Mouse (Mus musculus) MEL (cell line): Measurements from ENCODE around the gene Drd2. TPM values are rescaled to one million over a fixed set of nuclear protein-coding genes. Genes with fewer than 3 reads are reported as not detected.

Experiments
- DNase-seq: peaks from one replicate; pipeline ENCODE4 v3.0.0; 2011; ENCODE audit warnings: low read depth, low spot score
- H3K27ac ChIP-seq: 2 replicates; pipeline ENCODE4 v1.5.1; 2012; ENCODE audit warnings: low read depth, mild to moderate bottlenecking, control low read depth, low read length, moderate library complexity; ENCODE audit not compliant: control insufficient read depth
- H3K27me3 ChIP-seq, 2 experiments: fragments of 150-350 bp in 1 of 2; sonication (generic) in 1 of 2; 2 replicates each; pipeline ENCODE4 v1.6.1; 2012; ENCODE audit warnings: low read length in 2 of 2, mild to moderate bottlenecking in 2 of 2, improper control_type of control experiment in 1 of 2, moderate library complexity in 1 of 2; ENCODE audit not compliant: insufficient read depth in 2 of 2, control insufficient read depth in 1 of 2
- H3K36me3 ChIP-seq, 2 experiments: 2 replicates each; pipeline ENCODE4 v1.6.1; 2012 to 2014; ENCODE audit warnings: low read length in 2 of 2, improper control_type of control experiment in 1 of 2, inconsistent platforms in 1 of 2, mild to moderate bottlenecking in 1 of 2; ENCODE audit not compliant: insufficient read depth in 2 of 2, control insufficient read depth in 1 of 2
- H3K4me1 ChIP-seq, 2 experiments: fragments of 150-350 bp in 1 of 2; sonication (generic) in 1 of 2; 2 replicates each; pipeline ENCODE4 v1.6.1; 2012; ENCODE audit warnings: low read length in 2 of 2, improper control_type of control experiment in 1 of 2, mild to moderate bottlenecking in 1 of 2; ENCODE audit not compliant: insufficient read depth in 2 of 2, control insufficient read depth in 1 of 2
- H3K4me3 ChIP-seq, 2 experiments: fragments of 150-350 bp in 1 of 2; sonication (generic) in 1 of 2; 2 replicates each; pipeline ENCODE4 v1.5.1; 2012; ENCODE audit warnings: low read depth in 2 of 2, low read length in 2 of 2, mild to moderate bottlenecking in 2 of 2, moderate library complexity in 2 of 2, control low read depth in 1 of 2, improper control_type of control experiment in 1 of 2; ENCODE audit not compliant: control insufficient read depth in 1 of 2, insufficient read depth in 1 of 2
- H3K79me2 ChIP-seq: 2 replicates; pipeline ENCODE4 v1.6.1; 2012; ENCODE audit warnings: mild to moderate bottlenecking, low read length, moderate library complexity; ENCODE audit not compliant: control insufficient read depth, poor library complexity, insufficient read depth
- H3K9ac ChIP-seq: 2 replicates; pipeline ENCODE4 v1.6.1; 2012; ENCODE audit warnings: low read depth, mild to moderate bottlenecking, control low read depth, low read length, moderate library complexity; ENCODE audit not compliant: control insufficient read depth, poor library complexity, severe bottlenecking
- H3K9me3 ChIP-seq: fragments of 150-350 bp; sonication (generic); replicated peaks from 2 replicates; pipeline ENCODE4 v1.6.1; 2012; ENCODE audit warnings: mild to moderate bottlenecking, low read length, improper control_type of control experiment, moderate library complexity; ENCODE audit not compliant: insufficient read depth
- BHLHE40 ChIP-seq: IDR thresholded peaks from 2 replicates; pipeline ENCODE4 v1.6.1; 2012; ENCODE audit warnings: low read depth, mild to moderate bottlenecking, inconsistent platforms, low read length, improper control_type of control experiment, borderline replicate concordance
- CHD1 ChIP-seq: IDR thresholded peaks from 2 replicates; pipeline ENCODE4 v1.6.1; 2012; ENCODE audit warnings: low read depth, mild to moderate bottlenecking, inconsistent platforms, low read length, improper control_type of control experiment
- CHD2 ChIP-seq: IDR thresholded peaks from 2 replicates; pipeline ENCODE4 v1.6.1; 2011; ENCODE audit warnings: low read length, improper control_type of control experiment
- GABPA ChIP-seq: IDR thresholded peaks from 2 replicates; pipeline ENCODE4 v1.6.1; 2012; ENCODE audit warnings: low read depth, mild to moderate bottlenecking, inconsistent platforms, low read length, improper control_type of control experiment, moderate library complexity
- GATA1 ChIP-seq: IDR thresholded peaks from 2 replicates; pipeline ENCODE4 v1.6.1; 2011; ENCODE audit warnings: low read depth, low read length, improper control_type of control experiment
- HCFC1 ChIP-seq: IDR thresholded peaks from 2 replicates; pipeline ENCODE4 v1.6.1; 2012; ENCODE audit warnings: low read depth, mild to moderate bottlenecking, inconsistent platforms, low read length, improper control_type of control experiment, moderate library complexity
- JUND ChIP-seq: IDR thresholded peaks from 2 replicates; pipeline ENCODE4 v1.6.1; 2011; ENCODE audit warnings: low read depth, mild to moderate bottlenecking, improper control_type of control experiment, low read length
- KAT2A ChIP-seq: conservative IDR thresholded peaks from 2 replicates; pipeline ENCODE4 v1.6.1; 2012; ENCODE audit warnings: low read depth, low read length, improper control_type of control experiment, inconsistent platforms
- MAFK ChIP-seq: IDR thresholded peaks from 2 replicates; pipeline ENCODE4 v1.6.1; 2011; ENCODE audit warnings: low read depth, mild to moderate bottlenecking, low read length, improper control_type of control experiment, borderline replicate concordance
- MAZ ChIP-seq: IDR thresholded peaks from 2 replicates; pipeline ENCODE4 v1.6.1; 2012; ENCODE audit warnings: low read depth, mild to moderate bottlenecking, inconsistent platforms, low read length, improper control_type of control experiment
- MEF2A ChIP-seq: IDR thresholded peaks from 2 replicates; pipeline ENCODE4 v1.6.1; 2014; ENCODE audit warnings: low read depth, mild to moderate bottlenecking, inconsistent platforms, low read length, improper control_type of control experiment; ENCODE audit not compliant: poor library complexity, insufficient replicate concordance, severe bottlenecking; ENCODE audit errors: extremely low read depth
- MXI1 ChIP-seq: IDR thresholded peaks from 2 replicates; pipeline ENCODE4 v1.6.1; 2011; ENCODE audit warnings: mild to moderate bottlenecking, low read depth, low read length, improper control_type of control experiment
- MYB ChIP-seq: IDR thresholded peaks from 2 replicates; pipeline ENCODE4 v1.6.1; 2011; ENCODE audit warnings: mild to moderate bottlenecking, low read depth, low read length, improper control_type of control experiment
- MYC ChIP-seq: IDR thresholded peaks from 2 replicates; pipeline ENCODE4 v1.6.1; 2011; ENCODE audit warnings: low read depth, mild to moderate bottlenecking, low read length, improper control_type of control experiment, moderate library complexity
- NELFE ChIP-seq: IDR thresholded peaks from 2 replicates; pipeline ENCODE4 v1.6.1; 2011; ENCODE audit warnings: low read depth, low read length, improper control_type of control experiment
- NRF1 ChIP-seq: IDR thresholded peaks from 2 replicates; pipeline ENCODE4 v1.6.1; 2014; ENCODE audit warnings: low read depth, mild to moderate bottlenecking, inconsistent platforms, low read length, improper control_type of control experiment, moderate library complexity; ENCODE audit not compliant: poor library complexity, insufficient read depth, severe bottlenecking
- POLR2AphosphoS2 ChIP-seq: IDR thresholded peaks from 2 replicates; pipeline ENCODE4 v1.6.1; 2011; ENCODE audit warnings: low read length, improper control_type of control experiment
- RCOR1 ChIP-seq: IDR thresholded peaks from 2 replicates; pipeline ENCODE4 v1.6.1; 2012; ENCODE audit warnings: low read depth, mild to moderate bottlenecking, inconsistent platforms, low read length, improper control_type of control experiment
- SMC3 ChIP-seq: IDR thresholded peaks from 2 replicates; pipeline ENCODE4 v1.6.1; 2011; ENCODE audit warnings: low read depth, low read length, improper control_type of control experiment
- TAL1 ChIP-seq: IDR thresholded peaks from 2 replicates; pipeline ENCODE4 v1.6.1; 2012; ENCODE audit warnings: mild to moderate bottlenecking, inconsistent platforms, low read length, moderate library complexity, mixed read lengths
- UBTF ChIP-seq: IDR thresholded peaks from 2 replicates; pipeline ENCODE4 v1.6.1; 2012; ENCODE audit warnings: low read depth, mild to moderate bottlenecking, inconsistent platforms, low read length, improper control_type of control experiment, moderate library complexity, borderline replicate concordance; ENCODE audit not compliant: insufficient read depth
- USF1 ChIP-seq: IDR thresholded peaks from 2 replicates; pipeline ENCODE4 v1.6.1; 2014; ENCODE audit warnings: low read depth, mild to moderate bottlenecking, inconsistent platforms, low read length, improper control_type of control experiment, moderate library complexity
- USF2 ChIP-seq, 2 experiments: IDR thresholded peaks; 2 replicates each; pipeline ENCODE4 v1.6.1; 2011 to 2012; ENCODE audit warnings: improper control_type of control experiment in 2 of 2, low read length in 2 of 2, borderline replicate concordance in 1 of 2, inconsistent platforms in 1 of 2, low read depth in 1 of 2, mild to moderate bottlenecking in 1 of 2; ENCODE audit not compliant: insufficient read depth in 1 of 2
- ZC3H11A ChIP-seq: IDR thresholded peaks from 2 replicates; pipeline ENCODE4 v1.6.1; 2012; ENCODE audit warnings: low read depth, mild to moderate bottlenecking, inconsistent platforms, low read length, improper control_type of control experiment
- polyA plus RNA-seq, 2 experiments: library from polyadenylated mRNA; stranded (reverse) in 1 of 2; unstranded in 1 of 2; fragments of >175 nt in 1 of 2; fragments of >200 nt in 1 of 2; gene quantifications; 2 replicates each; pipeline versions ENCODE4 v1.2.1 to v1.2.4; 2012; ENCODE audit warnings: low replicate concordance in 2 of 2, low read depth in 1 of 2; ENCODE audit not compliant: insufficient read length in 2 of 2, insufficient read depth in 1 of 2, missing spikeins in 1 of 2
- total RNA-seq: library from RNA; depleted of rRNA; stranded (reverse); fragments of 300-350 nt; gene quantifications from 2 replicates; pipeline ENCODE4 v1.2.3, GENCODE M21; 2012

Gene Drd2
- total and polyA plus RNA-seq, 3 experiments, result not detected

- Histone ChIP-seq H3K36me3 (no peaks in the 10 kb centered on the region), H3K27ac (no peak overlapping the region), H3K4me1 (no peaks in the 10 kb centered on the region), H3K79me2 (no peaks in the 10 kb centered on the region), H3K9ac (no peak overlapping the region), H3K27me3 (no peaks in the 10 kb centered on the region), H3K4me3 (no peak overlapping the region), H3K9me3 (no peaks in the 10 kb centered on the region)
- no peak for DNase-seq
- TF ChIP-seq MAZ (no peak), POLR2AphosphoS2 (no peak), UBTF (no peak), MYB (no peak), CHD2 (no peak), ZC3H11A (no peak), CHD1 (no peak), MYC (no peak), NELFE (no peak), JUND (no peak), MXI1 (no peak), BHLHE40 (no peak), RCOR1 (no peak), TAL1 (no peak), USF1 (no peak), USF2 (IDR thresholded peaks at IDR 0.05; ENCODE audit: borderline replicate concordance in 1 of 2, insufficient read depth in 1 of 2, low read depth in 1 of 2, low read length in 2 of 2) (no peak), KAT2A (no peak), SMC3 (no peak), HCFC1 (no peak)
These were observed 70.2 kb downstream of the Drd2 start for GRCm38 (mm10) chr9:49410621-49411020.

- H3K4me3 ChIP-seq, result no peak overlapping the region
- no peak overlapping the region for H3K9ac ChIP-seq
- DNase-seq, result no peak
- H3K36me3 ChIP-seq, result no peaks in the 10 kb centered on the region
- H3K79me2 ChIP-seq, result no peaks in the 10 kb centered on the region
- no peak overlapping the region for H3K27ac ChIP-seq
- no peaks in the 10 kb centered on the region for H3K27me3 ChIP-seq
- H3K9me3 ChIP-seq, result no peaks in the 10 kb centered on the region
- H3K4me1 ChIP-seq, result no peaks in the 10 kb centered on the region
- TF ChIP-seq GATA1 (no peak), MAFK (no peak), SMC3 (no peak), MEF2A (no peak), POLR2AphosphoS2 (no peak), GABPA (no peak), NRF1 (no peak), NELFE (no peak)
These were observed 83.4 kb downstream of the Drd2 start for GRCm38 (mm10) chr9:49423866-49424265.
